Mouse (Mus musculus) monocyte, adult 2 months (primary cell): ENCODE data around the gene Eif3b.
"Not testable (repeated sequence)": the region's sequence is repeated elsewhere in the genome, so short reads cannot be mapped to it uniquely, and the experiment has no call there.

Source experiments
- DNase-seq, 2 experiments: peaks; one replicate each; pipeline ENCODE4 v3.0.0; 2022; ENCODE audit warnings: low spot score in 2 of 2, low read depth in 1 of 2

Eif3b gene

GRCm38 (mm10) chr5:140392701-140393100 lies 26.4 kb upstream of the Eif3b start:
- no peak for DNase-seq

GRCm38 (mm10) chr5:140396166-140396940 lies 22.8 kb upstream of the Eif3b start:
- no peak for DNase-seq

- no peak for DNase-seq
Observed at GRCm38 (mm10) chr5:140402640-140403270, 16.4 kb upstream of the Eif3b start.

GRCm38 (mm10) chr5:140405126-140405525 lies 14.0 kb upstream of the Eif3b start:
- DNase-seq: no peak

GRCm38 (mm10) chr5:140406666-140407065 lies 12.5 kb upstream of the Eif3b start:
- no peak for DNase-seq

GRCm38 (mm10) chr5:140408801-140409200 lies 10.3 kb upstream of the Eif3b start:
- DNase-seq: no peak

- peak; percentile 20 to 50 for DNase-seq
Observed at GRCm38 (mm10) chr5:140411339-140411738, 7.8 kb upstream of the Eif3b start.

- DNase-seq: no peak
Observed at GRCm38 (mm10) chr5:140414647-140415046, 4.5 kb upstream of the Eif3b start.

- no peak for DNase-seq
Observed at GRCm38 (mm10) chr5:140418106-140418488, 1.0 kb upstream of the Eif3b start.

GRCm38 (mm10) chr5:140419442-140420080 lies 433 bp downstream of the Eif3b start:
- no peak for DNase-seq

GRCm38 (mm10) chr5:140420616-140421015 lies 1.5 kb downstream of the Eif3b start:
- no peak for DNase-seq

- no peak for DNase-seq
Observed at GRCm38 (mm10) chr5:140425016-140425783, 6.1 kb downstream of the Eif3b start.

- not testable (repeated sequence) for DNase-seq
Observed at GRCm38 (mm10) chr5:140439117-140439516, 20.0 kb downstream of the Eif3b start.

- DNase-seq: no peak
Observed at GRCm38 (mm10) chr5:140441406-140441805, 22.3 kb downstream of the Eif3b start.

- DNase-seq: no peak
Observed at GRCm38 (mm10) chr5:140444012-140444411, 24.9 kb downstream of the Eif3b start.

- DNase-seq: no peak
Observed at GRCm38 (mm10) chr5:140445345-140445744, 26.2 kb downstream of the Eif3b start, which contains the start of gene Gm4869. Gene Gm4869 (plus strand): TSS chr5:140445645.

- no peak for DNase-seq
Observed at GRCm38 (mm10) chr5:140446054-140446453, 26.9 kb downstream of the Eif3b start.

GRCm38 (mm10) chr5:140454488-140454887 lies 35.4 kb downstream of the Eif3b start:
- no peak for DNase-seq

GRCm38 (mm10) chr5:140455466-140455865 lies 36.3 kb downstream of the Eif3b start:
- no peak for DNase-seq

- no peak for DNase-seq
Observed at GRCm38 (mm10) chr5:140461476-140461875, 42.3 kb downstream of the Eif3b start.

GRCm38 (mm10) chr5:140463151-140463550 lies 44.0 kb downstream of the Eif3b start:
- not testable (repeated sequence) for DNase-seq
